Mouse (Mus musculus) right cerebral cortex, postnatal 10 days (tissue): ENCODE results near the gene Tvp23b.

ENCODE experiments used
- DNase-seq, 2 experiments: peaks; one replicate each; pipeline ENCODE4 v3.0.0; 2021; ENCODE audit warnings: low spot score in 2 of 2

Gene Tvp23b

DNA sequence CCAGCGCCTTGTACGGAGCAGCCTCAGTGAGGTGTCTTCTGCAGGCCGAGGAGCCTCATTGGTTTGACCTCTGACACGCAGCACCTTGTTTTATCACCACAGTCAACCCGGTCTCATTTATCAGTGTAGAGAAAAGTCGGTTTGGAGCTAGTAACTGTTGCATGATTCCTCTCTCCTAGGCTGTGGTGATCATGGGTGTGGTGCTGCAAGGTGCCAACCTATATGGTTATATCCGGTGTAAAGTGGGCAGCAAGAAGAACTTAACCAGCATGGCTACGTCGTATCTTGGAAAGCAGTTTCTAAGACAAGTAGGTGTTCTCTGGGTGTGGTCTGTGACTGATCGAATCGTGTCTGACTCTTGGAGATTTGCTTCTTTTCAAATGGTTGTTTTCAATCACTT is 12.5 kb downstream of the Tvp23b start:
- no peak for DNase-seq

DNA sequence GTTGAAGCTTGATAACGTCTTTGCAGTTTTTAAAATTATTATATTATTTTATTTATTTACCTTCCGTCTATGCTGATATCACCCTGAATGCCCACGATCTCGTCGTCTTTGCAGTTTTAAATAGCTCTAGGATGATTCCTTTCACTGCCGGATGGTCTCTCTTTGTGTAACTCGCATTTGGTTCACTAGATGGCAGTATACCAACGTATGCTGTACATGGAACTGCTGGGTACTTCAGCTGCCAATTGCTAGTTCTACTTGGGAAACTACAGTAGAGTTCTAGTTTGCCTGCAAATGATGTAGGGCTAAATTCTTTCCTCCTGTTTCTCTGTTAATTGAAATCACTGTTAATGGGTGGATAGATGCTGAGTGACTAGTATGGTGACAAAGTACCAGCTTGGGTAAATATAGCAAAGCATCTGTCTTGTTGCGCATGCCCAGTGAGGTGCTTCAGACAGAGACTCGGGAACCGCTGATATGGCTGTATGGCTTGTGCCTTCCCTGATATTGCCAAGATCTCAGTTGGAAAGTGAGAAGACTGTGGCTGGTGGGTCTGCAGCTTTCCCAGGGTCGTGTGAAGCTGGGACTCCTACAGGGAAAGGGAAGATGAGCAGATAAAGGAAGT is 22.6 kb downstream of the Tvp23b start:
- peak; percentile 81 to 87 for DNase-seq

DNA sequence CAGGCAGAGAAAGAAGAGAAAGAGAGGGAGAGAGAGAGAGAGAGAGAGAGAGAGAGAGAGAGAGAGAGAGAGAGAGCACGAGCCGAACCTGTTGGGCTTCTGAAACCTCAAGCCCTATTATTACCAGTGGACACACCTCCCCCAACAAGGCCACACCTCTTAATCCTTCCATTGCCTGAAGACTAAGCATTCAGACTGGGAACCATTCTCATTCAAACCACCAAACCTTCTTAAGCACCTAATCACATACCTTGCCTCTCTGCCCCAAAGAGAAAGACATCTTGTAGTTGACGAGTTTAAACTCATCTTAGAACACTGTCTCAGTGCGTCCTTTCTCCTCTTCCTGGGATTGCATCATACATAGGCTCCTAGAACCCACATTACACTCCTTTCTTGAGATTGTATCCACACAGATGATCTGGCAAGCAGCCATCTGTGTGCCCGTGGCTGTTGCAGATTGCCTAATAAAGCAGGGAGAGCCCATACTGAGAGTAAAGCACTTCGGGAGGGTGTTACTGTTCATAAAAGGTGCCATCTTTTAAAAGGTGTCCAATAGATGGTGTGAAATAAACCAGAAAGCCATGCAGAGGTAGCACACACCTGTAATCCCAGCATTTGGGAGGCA is 24.7 kb downstream of the Tvp23b start:
- DNase-seq, result no peak

DNA sequence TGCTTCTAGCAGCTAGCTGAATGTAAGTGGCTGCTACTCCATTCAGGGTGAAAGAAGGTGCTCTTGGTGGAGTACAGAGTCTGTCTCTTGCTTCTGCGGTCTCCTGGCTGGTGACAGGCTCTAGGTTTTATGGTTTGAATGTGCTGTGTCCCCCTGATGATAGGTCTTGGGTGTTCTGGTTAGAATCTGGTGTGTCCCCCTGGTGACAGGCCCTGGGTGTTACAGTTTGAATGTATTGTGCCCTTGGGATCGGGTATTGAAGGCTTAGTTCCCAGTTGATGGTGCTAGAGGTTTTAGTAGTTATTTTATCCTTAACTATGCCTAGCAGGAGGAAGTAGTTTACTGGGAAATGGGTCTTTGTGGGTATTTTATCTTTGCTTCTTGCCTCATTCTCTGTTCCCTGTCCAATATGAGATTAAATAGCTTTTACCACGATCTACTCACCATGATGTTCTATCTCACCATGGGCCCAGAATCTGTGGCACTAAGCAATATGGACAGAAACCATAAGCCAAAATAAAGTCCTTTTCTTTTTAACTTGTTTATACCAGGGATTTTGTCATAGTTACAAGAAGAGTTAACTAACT is 30.6 kb downstream of the Tvp23b start:
- DNase-seq, result no peak

DNA sequence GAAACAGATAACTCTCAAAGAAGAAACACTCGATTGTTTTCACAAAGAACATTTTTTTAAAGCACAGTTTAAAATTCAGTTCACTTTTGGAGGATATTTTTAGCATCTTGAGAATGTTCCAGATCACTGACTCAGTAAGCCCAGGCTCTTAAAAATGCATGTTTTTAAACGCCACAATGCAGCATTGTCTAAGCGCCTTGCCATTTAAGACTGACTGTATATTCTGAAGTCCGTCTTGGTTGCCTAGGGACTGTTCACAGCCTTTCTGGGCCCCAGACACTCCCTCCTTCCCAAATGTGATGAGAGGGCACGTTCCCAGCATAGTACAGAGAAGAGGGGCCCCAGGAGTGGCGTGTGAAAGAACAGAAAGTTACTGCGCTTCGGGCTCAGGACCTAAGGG is 32.1 kb downstream of the Tvp23b start:
- no peak for DNase-seq

DNA sequence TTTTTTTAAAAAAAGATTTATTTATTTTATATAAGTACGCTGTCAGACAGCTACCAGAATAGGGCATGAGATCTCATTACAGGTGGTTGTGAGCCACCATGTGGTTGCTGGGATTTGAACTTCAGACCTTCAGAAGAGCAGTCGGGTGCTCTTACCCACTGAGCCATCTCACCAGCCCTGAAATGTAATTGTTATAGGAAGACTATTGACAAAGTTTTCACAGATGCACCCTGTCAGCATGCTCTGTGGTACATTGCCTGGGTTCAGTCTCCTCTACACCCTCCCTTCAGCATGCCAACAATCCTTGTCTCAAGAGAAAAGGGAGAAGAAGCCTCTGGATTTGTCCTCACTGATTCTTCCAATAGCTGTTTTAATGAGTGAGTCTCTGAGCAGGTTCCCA is 33.9 kb downstream of the Tvp23b start:
- DNase-seq, result no peak

DNA sequence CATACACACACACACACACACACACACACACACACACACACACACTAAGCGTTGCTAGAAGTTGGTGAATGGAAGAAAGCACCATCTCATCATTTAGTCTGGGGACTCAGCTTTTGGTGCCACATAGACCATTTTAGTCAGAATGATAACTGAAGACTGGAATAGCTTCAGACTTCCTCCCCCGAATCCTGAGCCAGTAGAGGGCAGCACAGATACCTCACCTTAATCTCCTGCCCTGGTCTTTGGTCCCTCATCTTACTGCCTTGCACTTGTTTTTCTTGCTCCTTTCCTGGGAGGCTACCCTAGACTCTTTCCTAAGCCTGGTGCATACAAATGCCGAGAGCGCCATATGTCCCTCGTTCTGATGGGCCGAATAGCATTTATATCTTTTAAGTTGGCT is 35.3 kb downstream of the Tvp23b start:
- DNase-seq, result no peak

DNA sequence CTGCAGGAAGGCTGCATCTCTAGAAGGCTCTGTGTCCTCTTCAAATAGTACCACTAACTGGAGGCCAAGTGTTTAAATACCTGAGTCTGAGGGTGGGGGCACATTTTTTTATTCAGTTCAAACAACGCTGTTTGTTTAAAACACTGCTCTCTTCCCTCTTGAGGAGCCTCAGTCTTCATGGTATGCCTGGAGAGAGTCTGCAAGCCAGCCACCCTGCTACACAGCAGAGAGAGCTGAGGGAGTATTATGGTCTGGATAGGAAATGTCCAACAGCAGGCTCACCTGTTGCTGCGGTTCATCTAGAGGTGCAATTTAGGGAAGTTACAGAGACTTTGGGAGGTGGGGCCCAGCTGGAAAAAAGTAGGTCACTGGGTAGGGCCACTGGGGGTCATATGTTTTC is 36.2 kb downstream of the Tvp23b start:
- no peak for DNase-seq

DNA sequence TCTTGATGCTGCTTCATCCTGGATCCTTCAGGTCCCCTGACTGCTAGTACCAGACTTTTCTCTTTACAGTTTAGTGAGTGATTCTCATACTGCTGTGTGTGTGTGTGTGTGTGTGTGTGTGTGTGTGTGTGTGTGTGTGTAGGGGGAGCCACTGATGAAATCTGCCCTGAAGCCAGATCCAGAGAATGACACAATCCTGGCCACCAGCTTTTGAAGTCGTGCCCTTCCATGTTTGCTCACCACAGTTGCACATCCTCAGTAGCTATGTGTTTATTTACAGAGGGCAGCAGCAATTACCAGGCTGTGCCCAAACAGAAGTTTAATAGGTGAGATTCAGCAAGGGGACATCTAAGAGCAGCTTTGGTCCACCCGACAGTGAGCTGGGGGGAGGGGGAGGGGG is 37.5 kb downstream of the Tvp23b start:
- no peak for DNase-seq

DNA sequence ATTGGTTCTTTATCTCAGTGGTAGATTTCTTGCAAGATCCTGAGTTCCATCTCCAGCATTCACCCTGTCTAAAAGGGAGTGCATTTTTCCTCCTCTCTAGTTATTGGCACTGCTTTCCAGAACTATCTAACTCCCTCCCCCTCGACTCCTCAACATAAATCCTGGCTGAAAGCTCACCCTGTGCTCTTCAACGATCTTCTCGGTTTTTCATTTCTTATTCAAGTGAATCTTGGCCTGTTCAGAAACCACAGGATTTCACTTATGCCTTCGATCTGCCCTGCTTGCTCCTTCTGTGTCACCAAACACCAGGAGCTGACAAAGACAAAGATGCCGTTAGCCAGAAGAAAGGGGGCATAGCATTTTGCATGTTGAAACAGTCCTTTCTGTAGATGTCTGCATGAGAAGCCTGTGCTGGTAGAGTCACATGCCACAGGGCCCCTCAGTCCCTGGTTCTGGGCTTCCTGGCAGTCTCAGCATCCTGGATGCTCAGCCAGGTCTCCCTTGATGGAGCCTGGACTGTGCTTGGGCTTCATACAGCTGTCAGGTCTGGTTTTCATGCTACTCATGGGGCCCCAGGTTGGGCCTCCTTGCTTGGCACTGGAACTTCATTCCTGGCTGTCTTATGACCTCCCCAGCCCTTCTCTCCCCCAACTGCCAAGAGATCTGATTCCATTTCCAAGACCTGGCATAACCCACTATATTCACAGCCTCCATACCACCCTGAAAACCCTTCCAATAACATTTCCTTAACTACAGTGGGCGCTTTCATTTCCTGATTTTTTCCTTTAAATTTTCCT is 40.9 kb downstream of the Tvp23b start:
- no peak for DNase-seq

DNA sequence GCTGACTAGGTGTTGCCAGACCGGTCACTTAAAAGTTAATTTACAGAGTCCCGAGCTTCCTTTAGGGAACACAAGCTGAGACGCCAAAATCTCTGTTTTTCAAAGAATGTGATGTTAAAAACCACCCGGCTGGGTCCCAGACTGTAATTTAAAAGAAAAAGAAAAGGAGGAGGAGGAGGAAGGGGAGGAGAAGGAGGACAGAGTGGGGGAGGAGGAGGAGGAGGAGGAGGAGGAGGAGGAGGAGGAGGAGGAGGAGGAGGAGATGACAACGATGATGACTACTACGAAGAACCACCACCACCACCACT is 41.4 kb downstream of the Tvp23b start:
- DNase-seq, result no peak

DNA sequence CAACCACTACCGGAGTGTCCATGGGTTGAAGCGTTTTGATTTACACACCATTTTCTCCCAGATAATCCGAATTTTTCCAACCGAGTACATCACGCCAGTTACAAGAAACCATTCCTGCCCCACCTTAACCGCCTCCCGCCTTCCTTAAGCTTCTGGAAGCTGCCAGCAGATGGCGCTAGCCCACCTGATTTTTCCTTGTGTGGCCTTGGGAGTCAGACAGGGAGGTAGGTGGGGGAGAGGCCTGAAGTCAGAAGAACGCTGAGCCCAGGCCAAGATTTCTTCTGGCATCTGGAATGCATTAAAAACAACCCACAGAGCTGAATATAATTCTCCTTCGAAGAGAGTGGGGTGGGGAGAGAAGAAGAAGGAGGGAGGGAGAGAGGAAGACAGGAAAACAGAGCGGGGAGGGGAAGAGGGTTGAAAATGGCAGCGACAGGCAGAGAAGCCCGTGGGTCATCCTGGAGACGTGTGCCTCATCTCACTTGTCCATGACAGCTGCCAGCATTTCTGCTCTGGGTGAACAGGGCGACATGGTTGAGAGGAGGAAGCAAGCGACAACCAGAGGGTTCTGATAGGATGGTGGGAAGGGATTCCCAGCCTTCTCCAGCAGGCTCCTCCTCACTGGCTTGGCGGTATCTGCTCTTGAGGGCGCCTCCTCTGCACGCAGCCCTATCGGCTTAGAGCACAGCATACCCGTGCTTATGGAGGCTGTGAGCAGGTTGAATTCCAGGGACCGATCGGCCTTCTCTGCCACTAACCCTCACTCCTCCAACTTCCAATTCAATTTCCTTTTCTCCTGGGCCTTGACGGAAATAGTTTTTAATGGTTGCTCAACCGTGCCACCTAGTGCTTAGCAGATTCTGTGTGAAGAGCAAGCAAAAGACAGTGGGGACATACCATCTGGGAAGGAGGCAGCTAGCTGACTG is 42.1 kb downstream of the Tvp23b start:
- peak; percentile 94 to 95 for DNase-seq

DNA sequence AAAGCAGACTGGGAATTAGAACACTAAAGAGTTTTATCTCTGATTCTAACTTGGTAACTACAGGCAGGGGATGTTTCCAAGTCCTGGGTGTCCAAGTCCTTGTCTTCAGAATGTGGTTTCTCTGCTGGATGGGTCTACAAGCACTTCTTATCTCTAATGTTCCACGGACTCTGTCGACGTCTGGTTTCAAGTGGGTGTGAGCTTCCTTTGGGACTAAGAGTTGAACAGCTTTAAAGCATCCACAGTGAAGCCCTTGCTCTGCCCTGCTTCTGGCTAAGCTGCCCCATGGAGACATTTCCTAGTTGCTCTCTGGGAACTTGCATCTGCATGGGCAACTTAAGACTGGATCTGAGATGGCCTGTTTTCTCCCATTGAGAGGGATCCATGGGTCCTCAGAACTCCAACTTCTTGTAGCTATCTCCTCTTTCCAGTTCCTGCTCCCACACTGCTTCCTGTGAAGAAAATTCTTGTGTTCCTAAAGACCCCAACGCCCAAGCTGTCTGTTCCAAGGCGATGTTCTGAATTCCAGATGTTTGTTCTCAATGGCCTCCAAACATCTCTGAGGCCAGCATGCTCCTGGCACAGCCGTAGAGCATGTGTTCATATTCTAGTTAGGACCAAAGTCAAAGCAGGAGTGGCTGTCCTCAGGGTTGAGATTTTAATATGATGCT is 45.0 kb downstream of the Tvp23b start:
- DNase-seq, result no peak

DNA sequence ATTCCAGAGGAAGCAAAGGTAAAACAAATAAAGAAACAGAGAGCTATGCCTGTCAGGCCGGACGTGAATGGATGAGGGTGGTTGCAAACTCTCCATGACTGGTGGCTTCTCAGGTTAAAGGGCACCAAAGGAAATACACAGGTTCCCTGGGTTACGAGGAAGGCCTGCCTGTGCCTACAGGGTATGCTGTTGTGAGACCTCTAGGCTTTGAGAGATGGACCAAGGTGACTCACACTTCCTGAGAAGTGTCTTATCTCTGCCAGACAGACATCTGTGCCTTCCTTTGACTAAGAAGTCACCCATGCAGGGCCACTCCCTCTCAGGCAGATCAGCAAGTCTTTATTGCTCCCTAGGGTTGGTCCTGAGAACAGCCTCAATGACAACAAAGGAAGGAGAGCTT is 50.5 kb downstream of the Tvp23b start:
- no peak for DNase-seq

DNA sequence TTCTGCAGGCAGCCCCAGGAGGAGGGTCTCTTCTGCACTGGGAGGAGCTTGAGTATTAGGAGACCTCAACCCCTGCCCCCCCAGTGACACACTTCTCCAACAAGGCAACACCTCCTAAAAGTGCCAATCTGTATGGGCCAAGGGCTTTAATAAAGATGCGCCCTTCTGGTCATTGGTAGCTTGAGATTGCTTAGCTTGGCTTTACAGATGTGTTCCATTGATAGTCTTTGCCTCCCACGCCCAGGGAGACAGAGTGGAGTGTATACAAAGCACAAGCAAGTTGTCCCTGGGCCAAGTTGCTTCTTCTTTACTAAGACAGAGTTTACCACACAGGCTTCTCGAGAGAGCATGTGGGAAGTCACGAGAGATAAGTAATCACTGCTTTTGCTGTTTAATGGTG is 51.3 kb downstream of the Tvp23b start:
- no peak for DNase-seq

DNA sequence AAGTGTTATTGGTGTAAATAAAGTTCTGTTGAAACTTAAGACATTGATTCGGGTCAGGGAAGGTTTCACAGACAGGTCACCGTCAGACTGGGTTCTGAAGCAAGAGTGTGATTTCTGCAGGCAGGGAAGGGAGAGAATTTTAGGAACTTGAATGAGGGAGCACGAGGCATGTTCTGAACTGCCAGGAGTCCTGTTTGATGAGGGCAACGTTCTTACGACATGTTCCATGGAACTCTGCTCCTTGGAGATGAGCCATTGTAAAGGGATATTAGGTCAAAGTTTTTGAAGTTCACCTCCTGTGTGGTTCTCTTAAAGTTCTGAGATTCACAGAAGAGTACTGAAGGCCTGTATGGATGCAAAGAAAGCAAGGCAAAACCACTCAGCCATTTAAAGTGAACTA is 51.9 kb downstream of the Tvp23b start:
- no peak for DNase-seq

DNA sequence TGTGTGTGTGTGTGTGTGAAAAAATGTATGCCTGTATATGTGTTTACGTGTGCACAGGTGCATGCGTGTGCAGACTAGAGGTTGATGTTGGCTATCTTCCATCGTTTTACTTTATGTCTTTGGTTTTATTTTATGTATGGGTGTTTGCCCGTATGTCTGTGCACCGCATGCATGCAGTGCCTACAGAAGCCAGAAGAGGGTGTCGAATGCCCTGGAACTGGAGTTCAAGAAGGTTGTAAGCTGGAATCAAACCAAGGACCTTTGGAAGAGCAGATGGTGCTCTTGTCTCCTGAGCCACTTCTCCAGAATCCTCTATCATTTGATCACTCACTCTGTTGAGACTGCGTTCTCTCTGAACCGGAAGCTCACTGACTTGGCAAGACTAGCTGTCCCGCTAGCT is 53.8 kb downstream of the Tvp23b start:
- DNase-seq, result no peak

DNA sequence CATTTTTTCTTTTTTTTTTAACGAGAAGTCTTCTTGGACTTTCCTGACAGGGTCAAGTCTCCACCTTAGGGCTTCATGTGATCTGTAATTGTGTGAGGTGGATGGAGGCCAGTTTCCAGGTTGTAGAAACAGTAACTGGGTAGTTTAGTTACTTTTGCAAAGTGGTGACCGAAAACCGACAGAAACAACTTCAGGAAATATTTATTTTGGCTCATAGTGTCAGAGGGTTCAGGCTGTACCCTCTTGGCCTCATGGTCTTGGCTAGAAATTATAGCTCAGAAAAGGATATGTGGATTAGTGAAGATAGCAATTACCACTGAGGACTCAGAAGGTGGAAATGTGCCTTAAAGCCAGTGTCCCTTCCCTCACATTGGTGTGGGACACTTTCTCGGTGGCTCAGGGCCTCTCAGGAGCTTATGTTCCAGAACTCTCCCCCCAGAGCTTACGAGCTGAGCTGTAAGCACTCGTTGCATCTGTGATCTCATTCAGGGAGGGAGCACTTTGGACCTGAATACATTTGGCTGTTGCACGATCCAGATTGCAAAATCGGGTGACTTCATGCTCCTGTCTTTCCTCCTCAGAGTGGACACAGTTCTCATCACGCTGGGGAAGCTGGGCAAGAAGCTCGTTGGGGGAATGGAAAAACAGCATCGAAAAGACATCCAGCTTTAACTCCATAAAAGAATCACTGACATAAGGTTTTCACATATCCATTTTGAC is 55.7 kb downstream of the Tvp23b start:
- no peak for DNase-seq

DNA sequence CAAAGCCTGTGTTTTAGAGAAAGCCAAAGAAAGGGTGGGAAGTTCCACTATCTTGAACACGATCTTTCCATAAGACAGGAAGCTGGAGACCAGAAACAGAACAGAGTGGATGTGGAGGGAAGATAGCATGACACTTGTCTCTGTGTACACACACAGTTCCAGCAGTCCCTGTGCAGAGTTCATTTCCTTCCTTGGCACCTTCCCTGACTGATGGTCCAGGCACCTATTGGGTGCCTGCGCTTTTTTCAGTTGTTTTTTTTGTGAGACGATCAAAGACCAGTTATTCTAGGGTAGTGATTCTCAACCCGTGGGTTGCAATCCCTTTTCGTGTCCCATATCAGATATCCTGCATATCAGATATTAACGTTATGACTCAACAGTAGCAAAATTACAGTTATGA is 58.7 kb downstream of the Tvp23b start:
- no peak for DNase-seq

DNA sequence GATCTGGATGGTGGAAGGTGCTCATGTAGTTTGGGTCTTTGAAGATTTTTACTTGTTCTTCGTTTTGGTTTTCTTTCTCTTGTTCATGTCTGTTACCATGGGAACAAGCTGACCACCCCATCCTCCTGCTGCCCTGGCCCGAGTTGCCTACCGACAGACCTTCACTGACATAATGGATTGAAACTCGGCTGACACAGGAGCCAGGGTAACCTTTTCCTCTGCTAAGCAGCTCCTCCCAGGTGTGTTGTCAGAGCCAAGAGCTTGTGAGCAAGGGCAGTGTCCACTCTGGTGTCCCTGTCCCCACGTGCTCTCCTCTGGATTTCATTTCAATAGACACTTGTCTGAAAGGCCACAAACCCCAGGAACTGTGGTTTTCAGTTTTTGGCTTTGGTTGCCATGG is 59.7 kb downstream of the Tvp23b start:
- no peak for DNase-seq

DNA sequence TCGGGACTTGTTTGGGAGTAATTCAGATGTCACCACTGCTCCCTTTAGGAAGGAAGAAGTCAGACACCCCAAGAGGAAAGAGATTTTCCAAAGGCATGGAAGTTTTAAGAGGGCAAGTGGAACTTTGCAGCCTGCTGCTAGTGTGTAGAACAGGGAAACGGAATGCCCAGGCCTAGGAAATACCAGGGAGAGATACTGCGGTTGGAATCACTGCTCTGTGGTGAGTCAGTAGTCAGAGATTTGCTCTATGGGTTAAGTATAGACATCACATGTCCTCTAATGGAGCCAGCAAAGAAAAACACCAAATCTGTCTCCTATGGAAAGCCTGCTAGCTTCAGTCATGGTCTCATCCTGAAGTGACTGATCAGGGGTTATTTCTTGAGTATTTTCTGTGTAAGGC is 60.9 kb downstream of the Tvp23b start:
- no peak for DNase-seq
